Mouse (Mus musculus) liver, adult 10 weeks (tissue): ENCODE measurements around the gene Ank3. TPM values are rescaled to one million over a fixed set of nuclear protein-coding genes. Genes with fewer than 3 reads are reported as not detected.

Experiments used
- polyA plus RNA-seq: library from polyadenylated mRNA; stranded (reverse); fragments of 350-450 nt; fragmentation: Illumina TruSeq; extraction: RNeasy Lipid Tissue Mini Kit (QIAGEN cat#74804); gene quantifications from one replicate; pipeline ENCODE4 v1.2.3, GENCODE M21; 2014; ENCODE audit warnings: low read depth, low replicate concordance

The Ank3 gene
- 9.9 TPM for polyA plus RNA-seq

GRCm38 (mm10) chr10:69398763-69399590 is at the start of gene Ank3:
Ank3 (plus strand) TSS chr10:69398773.

GRCm38 (mm10) chr10:69352212-69353085 is 46.1 kb upstream of the Ank3 start, which contains the start of gene Cdk1:
Cdk1 (minus strand) TSS chr10:69352938.

Other genes with a start within 250 kb of the Ank3 start
- 19.1 TPM for gene Rhobtb1, start 247.3 kb upstream of the Ank3 start, polyA plus RNA-seq
- gene A930033H14Rik, start 185.7 kb upstream of the Ank3 start, polyA plus RNA-seq: 1.1 TPM
- gene Cdk1, start 45.8 kb upstream of the Ank3 start, polyA plus RNA-seq: 2.3 TPM